Mouse (Mus musculus) retina, adult 2 months (tissue): ENCODE data around the gene Prr7.

ENCODE experiments used
- DNase-seq: peaks from one replicate; pipeline ENCODE4 v3.0.0-alpha.2; 2012; ENCODE audit warnings: low read depth, low spot score

The Prr7 gene

DNA sequence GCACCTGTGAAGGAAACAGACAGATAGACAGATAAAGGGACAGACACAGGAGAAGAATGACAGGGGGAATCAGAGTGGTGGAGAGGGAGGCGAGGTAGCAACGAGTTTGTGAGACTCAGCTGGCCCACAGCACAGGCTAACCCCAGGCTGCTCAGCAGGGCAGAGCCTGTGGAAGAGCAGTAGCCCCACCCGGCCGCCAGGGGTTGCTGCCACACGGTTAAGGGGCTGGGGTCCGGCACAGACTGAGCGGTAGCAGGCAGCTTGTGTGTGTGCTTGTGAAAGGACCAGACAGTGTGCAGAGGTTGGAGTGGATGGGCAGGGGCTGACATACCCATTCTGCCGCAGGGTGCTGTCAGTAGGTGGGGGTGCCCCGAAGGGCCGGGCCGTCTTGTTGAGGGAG is 43.8 kb downstream of the Prr7 start:
- DNase-seq = no peak

DNA sequence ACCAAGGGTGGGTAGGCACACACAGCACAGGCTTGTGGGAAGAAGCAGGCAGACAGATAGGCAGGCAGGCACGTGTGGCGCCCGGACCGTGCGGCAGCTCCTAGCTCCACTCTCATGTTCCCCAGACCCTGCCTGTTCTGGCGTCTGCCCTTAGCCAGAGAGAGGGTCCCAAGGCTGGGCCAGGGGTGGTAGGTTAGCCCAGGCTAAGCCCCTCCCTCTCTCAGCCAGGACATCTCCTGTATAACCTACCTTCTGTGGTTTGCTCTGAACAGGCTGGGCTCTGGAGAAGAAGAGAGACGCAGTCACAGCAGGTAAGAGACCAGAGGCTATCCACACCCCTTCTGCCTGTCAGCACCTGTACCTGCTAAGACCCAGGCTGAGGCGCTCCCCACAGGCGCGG is 44.5 kb downstream of the Prr7 start:
- no peak for DNase-seq

DNA sequence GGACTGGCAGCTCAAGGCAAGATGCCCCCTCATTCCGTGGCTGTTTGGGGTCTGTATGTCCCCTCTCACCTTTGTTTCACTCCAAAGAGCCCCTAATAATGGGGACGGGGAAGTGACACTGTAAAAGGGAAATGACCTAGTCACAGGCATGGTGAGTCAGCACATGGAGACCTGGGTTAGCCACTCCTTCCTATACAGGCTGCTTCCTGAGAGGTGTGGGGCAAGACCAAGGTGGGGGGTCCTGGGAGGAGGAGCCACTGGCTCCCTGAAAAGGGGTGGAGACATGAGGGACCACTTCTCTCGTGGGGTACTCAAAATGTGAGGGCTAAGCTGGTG is 46.2 kb downstream of the Prr7 start:
- no peak for DNase-seq

DNA sequence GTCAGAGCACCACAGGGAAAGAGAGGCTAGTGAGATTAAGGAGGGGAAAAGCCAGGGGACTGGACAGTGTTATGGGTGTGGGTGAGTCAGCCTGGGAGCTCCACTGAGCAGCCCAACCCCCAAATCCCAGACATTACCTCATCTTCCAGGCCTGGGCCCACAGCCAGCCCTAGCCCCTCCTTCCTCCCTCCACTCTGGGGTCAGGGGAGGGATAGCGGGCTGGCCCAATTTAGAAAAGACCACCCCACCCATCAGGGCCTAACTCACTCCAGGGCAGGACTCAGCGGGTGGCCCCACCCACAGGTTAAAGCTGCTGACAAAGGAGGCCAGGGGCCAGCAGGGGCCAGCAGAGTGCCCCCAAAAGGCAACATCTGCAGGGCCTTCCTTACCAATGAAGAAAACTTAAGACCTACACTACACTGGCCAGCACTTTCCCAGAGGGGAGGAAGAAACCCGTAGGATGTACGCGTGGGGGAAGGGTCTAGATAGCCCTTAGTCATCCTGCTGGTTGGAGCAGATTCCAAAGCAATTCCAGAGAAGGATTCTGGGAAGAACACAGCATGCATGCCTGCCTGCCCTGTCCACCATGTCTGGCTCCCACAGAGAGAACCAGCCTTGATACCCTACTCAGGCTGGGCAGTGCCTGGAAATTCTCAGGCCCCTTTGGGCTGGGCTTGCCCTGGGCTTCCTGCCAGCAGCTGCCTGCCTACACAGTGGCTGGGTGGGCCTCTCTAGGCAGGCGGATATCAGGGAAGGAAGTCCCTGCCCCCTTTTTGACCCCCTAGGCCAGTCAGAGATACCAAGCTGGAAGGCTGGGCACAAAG is 46.8 kb downstream of the Prr7 start:
- DNase-seq = no peak

DNA sequence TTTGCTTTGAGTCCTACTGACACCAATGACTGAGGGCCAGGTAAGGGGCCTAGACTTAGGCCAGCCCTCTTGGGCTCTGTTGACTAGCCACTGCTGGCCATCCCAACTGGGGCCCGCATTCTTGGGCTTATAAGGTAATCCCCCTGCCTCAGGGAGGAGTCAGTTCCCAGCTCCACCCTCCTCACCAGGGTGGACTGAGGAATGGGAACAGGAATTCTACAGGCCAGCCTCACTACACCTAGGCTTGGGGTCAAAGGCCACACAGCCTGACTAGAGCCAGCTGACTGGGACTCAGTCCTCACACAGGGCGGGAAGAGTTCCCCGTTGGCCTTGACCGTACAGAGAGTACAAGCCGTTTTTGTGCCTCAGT is 47.4 kb downstream of the Prr7 start:
- DNase-seq = no peak

DNA sequence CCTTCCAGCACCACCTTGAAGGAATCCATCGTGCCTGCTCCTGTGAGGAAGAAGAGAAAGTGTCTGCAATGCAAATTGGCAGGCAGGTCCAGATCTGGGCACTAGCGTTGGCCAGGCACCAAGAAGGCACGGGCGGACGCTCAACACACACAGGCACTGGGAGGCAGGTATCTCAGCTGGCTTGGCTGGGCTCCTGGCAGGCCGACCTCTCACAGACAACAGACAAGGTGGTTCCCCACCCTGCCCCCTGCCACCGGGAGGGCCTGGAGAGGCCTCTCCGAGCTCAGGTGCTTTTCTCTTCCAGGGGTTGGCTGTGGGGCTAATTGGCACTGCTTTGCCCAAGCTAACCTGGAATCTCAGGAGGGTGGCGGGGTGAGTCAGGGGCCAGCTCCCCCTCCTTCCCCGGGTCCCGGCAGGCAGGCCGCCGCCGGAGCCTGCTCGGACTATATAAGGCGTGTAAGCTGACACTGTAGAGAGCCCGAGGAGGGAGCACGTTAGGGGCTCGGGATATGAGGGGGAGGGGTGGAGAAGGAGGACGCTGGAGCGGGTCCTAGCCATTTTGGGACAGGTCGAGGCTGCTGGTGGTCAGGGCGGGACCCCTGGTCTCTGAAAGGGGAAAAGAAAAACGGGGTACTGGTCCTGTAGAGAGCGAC is 48.4 kb downstream of the Prr7 start:
- no peak for DNase-seq

DNA sequence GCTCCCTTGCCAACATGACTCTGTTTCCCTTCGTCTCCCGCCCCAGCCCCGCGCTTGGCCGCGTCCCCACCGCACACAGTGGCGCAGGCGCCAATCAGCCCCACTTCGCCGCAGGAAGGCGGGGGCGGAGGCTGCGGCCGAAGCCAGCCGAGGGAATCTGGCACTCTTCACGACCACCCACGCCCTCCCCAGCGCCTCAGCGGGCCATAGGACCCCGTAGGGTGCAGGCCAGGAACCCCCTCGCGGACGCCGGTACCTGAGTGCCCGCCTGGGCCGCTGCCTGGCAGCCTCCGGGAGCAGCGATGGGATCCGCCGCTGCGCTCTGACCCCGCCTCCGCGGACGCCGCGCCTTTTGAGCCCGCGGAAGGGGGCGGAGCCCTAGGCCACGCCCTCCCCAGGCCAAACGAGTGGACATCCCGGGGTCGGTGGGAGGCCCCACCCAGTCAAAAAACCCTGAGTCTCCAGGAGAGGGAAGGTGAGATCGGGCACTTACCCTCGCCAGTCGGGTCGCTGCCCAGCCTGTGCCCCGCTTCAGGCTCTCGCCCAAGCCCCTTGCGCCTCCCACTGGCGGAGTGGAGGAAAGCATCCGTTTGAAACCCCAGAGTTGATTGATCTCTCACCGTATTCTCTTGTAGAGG is 49.2 kb downstream of the Prr7 start, which contains the start of gene Pdlim7:
Pdlim7 (minus strand) TSS at position 566 of the 638 bp plus-strand sequence.
- DNase-seq = peak; percentile 61

DNA sequence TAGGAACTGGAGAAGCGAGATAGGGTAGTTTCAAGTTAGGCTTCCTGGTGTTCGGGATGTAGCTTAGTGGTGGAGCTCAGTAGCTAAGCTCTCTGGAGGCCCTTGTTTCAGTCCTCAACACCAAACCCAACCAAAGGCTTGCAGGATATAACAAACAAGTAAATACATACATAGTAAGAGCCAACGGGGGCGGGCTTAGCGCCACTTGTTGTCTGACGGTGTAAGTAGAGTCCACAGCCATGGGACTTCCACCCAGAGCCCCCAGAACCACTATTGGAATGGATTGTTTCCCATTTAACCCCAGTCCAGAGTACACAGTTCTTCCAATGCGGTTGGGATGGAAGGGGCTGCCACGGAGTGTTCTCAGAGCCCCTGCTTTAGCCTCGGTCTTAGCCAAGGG is 49.8 kb downstream of the Prr7 start:
- no peak for DNase-seq

DNA sequence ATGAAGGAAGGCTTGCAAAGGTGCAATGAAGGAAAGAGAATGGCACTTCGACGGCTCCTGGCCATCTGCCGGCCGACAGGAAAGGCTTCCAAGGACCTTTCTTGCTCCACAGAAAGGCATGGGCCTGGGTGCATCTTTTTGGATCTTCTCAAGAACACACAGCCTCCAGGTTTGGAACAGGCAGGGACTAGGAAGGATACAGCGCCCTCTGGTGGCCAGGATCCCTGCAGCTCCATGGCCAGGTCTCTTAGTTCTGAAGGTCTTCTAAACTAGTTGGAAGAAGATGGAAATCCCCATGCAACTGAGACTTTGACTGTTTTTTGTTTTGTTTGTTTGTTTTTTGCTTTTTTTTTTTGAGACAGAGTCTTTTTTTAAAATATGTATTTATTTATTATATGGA is 52.9 kb downstream of the Prr7 start:
- DNase-seq = peak; percentile 60

DNA sequence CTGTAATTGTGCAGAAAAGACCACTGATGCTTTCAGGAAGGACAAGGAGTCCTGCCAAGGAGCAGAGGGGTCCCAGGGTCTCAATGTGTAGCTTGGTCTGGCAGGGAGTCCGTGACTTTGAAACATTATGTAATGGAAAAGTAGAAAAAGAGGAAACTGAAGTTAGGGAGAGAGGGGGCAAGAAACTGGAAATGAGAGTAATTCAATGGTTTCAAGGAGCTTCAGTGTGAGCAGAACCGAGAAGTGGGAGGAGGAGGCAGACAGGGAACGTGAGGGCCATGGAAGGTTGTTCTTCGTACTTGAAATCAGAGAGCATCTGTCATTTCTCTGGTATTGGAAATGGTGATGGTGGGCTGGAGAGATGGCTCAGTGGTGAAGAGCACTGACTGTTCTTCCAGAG is 55.5 kb downstream of the Prr7 start:
- no peak for DNase-seq

DNA sequence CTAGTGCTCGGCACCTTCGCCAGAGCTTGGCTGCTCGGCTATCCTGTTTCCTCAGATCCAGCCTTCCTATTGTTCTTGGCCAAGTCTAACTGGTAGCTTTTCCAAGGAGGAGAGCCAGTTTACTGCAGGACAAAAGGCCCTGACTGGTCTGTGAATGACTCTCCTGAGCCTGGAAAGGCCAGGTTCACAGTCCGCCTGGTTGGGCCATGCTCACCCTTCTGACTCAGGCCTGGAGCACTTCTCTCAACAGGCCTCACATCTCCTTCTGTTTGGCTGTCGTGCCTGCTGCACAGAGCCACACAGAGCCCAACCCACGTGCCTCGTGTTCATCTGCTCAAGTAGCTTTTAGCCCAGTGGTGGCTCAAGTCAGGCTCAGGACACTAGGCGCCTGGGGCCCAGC is 58.7 kb downstream of the Prr7 start:
- no peak for DNase-seq
